Mouse (Mus musculus) liver, embryonic 14.5 days (tissue): Measurements from ENCODE around the gene Wars2. TPM values are rescaled to one million over a fixed set of nuclear protein-coding genes. Genes with fewer than 3 reads are reported as not detected.

Experiments
- ATAC-seq: fragments of 200-750 bp; cut with Nextera tagmentation; 2 replicates; pipeline ENCODE4 v1.8.0; 2017; ENCODE audit warnings: moderate number of reproducible peaks, mild to moderate bottlenecking, moderate library complexity; ENCODE audit not compliant: insufficient read depth
- DNase-seq, 3 experiments: peaks; one replicate each; pipeline ENCODE4 v3.0.0-alpha.2; 2012 to 2013; ENCODE audit warnings: low read depth in 3 of 3, low spot score in 3 of 3
- H3K27ac ChIP-seq: fragments of 300-500 bp; sonication (generic); 2 replicates; pipeline ENCODE4 v1.5.1; 2014; ENCODE audit warnings: moderate library complexity, mild to moderate bottlenecking, control low read depth, inconsistent platforms
- H3K27me3 ChIP-seq: fragments of 300-500 bp; sonication (generic); 2 replicates; pipeline ENCODE4 v1.6.1; 2014; ENCODE audit warnings: mild to moderate bottlenecking, low read length, moderate library complexity; ENCODE audit not compliant: control insufficient read depth, insufficient read depth
- H3K36me3 ChIP-seq: fragments of 300-500 bp; sonication (generic); replicated peaks from 2 replicates; pipeline ENCODE4 v1.6.1; 2014; ENCODE audit warnings: low read depth; ENCODE audit not compliant: control insufficient read depth, insufficient read depth
- H3K4me1 ChIP-seq, 2 experiments: fragments of 200-500 bp in 1 of 2; fragments of 300-500 bp in 1 of 2; sonication (generic) in 1 of 2; replicated peaks; 2 replicates each; pipeline ENCODE4 v1.6.1; 2012 to 2014; ENCODE audit warnings: antibody characterized with exemption in 1 of 2, inconsistent platforms in 1 of 2, low read length in 1 of 2; ENCODE audit not compliant: control insufficient read depth in 2 of 2, insufficient read depth in 2 of 2
- H3K4me2 ChIP-seq: fragments of 300-500 bp; sonication (generic); 2 replicates; pipeline ENCODE4 v1.6.1; 2014; ENCODE audit warnings: low read depth, mild to moderate bottlenecking, control low read depth, moderate library complexity
- H3K4me3 ChIP-seq, 2 experiments: fragments of 200-500 bp in 1 of 2; fragments of 300-500 bp in 1 of 2; sonication (generic) in 1 of 2; 2 replicates each; pipeline ENCODE4 v1.5.1; 2012 to 2014; ENCODE audit warnings: low read depth in 2 of 2, low read length in 2 of 2, mild to moderate bottlenecking in 2 of 2, control low read depth in 1 of 2, inconsistent platforms in 1 of 2, moderate library complexity in 1 of 2; ENCODE audit not compliant: insufficient read depth in 1 of 2
- H3K9ac ChIP-seq: fragments of 300-500 bp; sonication (generic); replicated peaks from 2 replicates; pipeline ENCODE4 v1.6.1; 2014; ENCODE audit warnings: mild to moderate bottlenecking, control low read depth, moderate library complexity
- H3K9me3 ChIP-seq: fragments of 300-500 bp; sonication (generic); 2 replicates; pipeline ENCODE4 v1.6.1; 2016; ENCODE audit warnings: low read length, mixed read lengths; ENCODE audit not compliant: control insufficient read depth
- CTCF ChIP-seq: IDR thresholded peaks from 2 replicates; pipeline ENCODE4 v1.5.1; 2016; ENCODE audit warnings: antibody characterized with exemption, low read depth, control low read depth
- EP300 ChIP-seq: IDR thresholded peaks from 2 replicates; pipeline ENCODE4 v1.6.1; 2016; ENCODE audit warnings: antibody characterized with exemption, low read depth
- WGBS: fragments of 180-500 bp; shearing (Covaris S2); extraction: QIAGEN DNeasy Blood & Tissue Kit; methylation state at CpG from one replicate; pipeline ENCODE4 v1.1.7; 2014; ENCODE audit not compliant: insufficient replicate concordance; 5-methylcytosine and 5-hydroxymethylcytosine counted together
- polyA plus RNA-seq, 2 experiments: library from polyadenylated mRNA; depleted of rRNA in 1 of 2; stranded (reverse) in 1 of 2; unstranded in 1 of 2; fragments of >200 nt; fragmentation: Nextera tagmentation in 1 of 2; extraction: Ambion mirVana in 1 of 2; gene quantifications; 2 replicates each; pipeline versions ENCODE4 v1.2.1 to v1.2.3; 2012 to 2014

Wars2 gene
- polyA plus RNA-seq, 2 experiments: 2.1 to 2.8 TPM

GRCm38 (mm10) chr3:99234319-99234869 is 93.5 kb downstream of the Wars2 start:
- 10% methylated on average over 17 of the region's 17 CpGs for WGBS
- TF ChIP-seq CTCF: no peak
- no peak for TF ChIP-seq EP300
- ATAC-seq: no peak
- Histone ChIP-seq H3K36me3 (no peaks in the 10 kb centered on the region), H3K27ac (no peak overlapping the region), H3K4me3 (no peak overlapping the region; a peak in 1 of 4 replicates), H3K27me3 (peaks cover 61% of the 10 kb centered on the region), H3K4me2 (no peak overlapping the region), H3K4me1 (0 out of 4 replicates have a peak, but pooled peaks cover 0 to 3% of the 10 kb centered on the region in 2 experiments), H3K9ac (no peak overlapping the region), H3K9me3 (no peaks in the 10 kb centered on the region)
- no peak for DNase-seq

DNA sequence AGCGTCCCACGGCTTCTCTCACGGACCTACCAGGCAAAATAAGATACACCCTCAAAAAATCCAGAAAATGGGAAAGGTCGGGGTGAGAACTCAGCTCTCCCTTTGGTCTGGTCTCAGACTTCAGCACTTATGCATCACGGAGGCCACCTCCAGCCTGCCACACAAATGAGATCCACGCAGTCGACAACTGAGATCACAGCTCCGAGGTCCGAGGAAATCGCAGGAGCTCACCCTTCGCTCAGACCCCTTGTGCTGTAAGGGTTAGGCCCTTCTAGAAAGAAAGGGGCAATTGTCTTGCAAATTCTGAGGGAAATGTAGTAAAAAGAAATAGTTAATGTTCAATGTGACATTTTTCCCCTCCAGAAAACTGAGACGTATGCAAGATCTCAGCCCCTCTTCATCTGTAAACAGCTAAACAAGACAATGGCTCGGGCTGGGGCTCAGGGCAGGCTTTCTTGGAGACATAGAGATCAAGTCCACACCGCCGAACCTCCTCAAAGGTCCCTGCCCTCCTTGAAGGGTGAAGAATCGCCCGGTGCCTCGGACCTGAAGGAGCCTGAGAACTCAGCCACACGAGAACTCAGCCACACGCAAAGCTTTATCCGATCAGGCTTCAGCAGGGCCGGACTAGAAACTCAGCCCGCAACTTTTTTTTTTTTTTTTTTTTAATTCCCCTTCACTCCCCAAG is 94.4 kb downstream of the Wars2 start:
- H3K9ac ChIP-seq: no peak overlapping the region
- TF ChIP-seq CTCF: no peak
- TF ChIP-seq EP300: no peak
- H3K27me3 ChIP-seq: peaks cover 69% of the 10 kb centered on the region
- no peak overlapping the region for H3K27ac ChIP-seq
- 4% methylated on average over 23 of the region's 23 CpGs for WGBS
- no peaks in the 10 kb centered on the region for H3K9me3 ChIP-seq
- H3K36me3 ChIP-seq: no peaks in the 10 kb centered on the region
- no peak overlapping the region for H3K4me2 ChIP-seq
- no peak for DNase-seq
- H3K4me3 ChIP-seq: no peak overlapping the region
- ATAC-seq: no peak
- H3K4me1 ChIP-seq: 0 out of 4 replicates have a peak, but pooled peaks cover 0 to 3% of the 10 kb centered on the region in 2 experiments

DNA sequence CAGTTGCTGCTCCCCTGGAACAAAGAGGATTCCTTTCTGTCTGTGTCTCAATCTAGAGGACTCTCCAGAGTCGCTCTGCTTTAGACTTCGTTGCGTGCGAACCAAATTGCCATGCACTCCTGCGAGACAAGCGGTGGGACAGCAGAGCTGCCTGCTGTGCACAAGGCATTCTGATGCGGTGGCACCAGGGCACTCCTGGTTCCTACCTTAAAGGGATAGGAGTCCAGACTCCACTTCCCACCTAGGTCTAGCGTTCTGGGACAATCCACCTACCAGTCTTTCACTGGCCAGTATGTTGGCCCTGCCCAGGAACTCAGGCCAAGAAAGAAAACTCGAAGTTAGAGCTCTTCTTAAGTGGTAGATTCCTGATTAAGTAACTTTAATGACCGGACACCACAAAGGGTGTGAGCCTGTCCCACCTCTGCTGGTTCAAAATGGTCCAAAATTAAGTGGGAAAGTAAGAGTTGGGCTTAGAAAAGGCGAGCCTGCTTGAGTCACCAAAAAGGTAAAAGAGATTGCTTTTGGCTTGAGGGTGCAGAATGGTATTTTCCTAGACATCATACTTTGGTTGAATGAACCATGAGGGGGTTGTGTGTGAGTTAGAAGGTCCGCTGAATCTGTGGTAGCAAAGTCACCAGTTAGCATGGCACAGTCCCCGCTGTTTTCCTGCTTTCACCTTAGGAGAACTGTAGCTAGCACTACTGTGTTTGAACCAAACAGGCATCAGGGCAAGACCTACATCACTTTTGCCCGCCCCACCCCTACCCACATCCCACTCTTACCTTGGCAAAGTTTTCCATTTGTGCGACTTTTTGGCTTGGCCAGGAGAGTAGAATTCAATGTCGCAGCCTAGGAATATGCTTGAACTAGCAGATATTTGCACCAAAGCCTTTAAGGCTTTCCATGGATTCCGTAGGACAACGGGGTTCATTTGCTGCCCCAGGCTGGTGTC is 95.2 kb downstream of the Wars2 start:
- ATAC-seq (no peak), DNase-seq (no peak)
- Histone ChIP-seq H3K4me3 (no peak overlapping the region), H3K9me3 (no peaks in the 10 kb centered on the region), H3K9ac (no peak overlapping the region), H3K27me3 (peaks cover 78% of the 10 kb centered on the region), H3K4me2 (no peak overlapping the region), H3K36me3 (no peaks in the 10 kb centered on the region), H3K4me1 (0 out of 4 replicates have a peak, but pooled peaks cover 0 to 3% of the 10 kb centered on the region in 2 experiments), H3K27ac (no peak overlapping the region)
- WGBS: 7% methylated on average over 18 of the region's 18 CpGs
- TF ChIP-seq EP300 (no peak), CTCF (no peak)

- H3K4me1 ChIP-seq: 0 out of 4 replicates have a peak, but pooled peaks cover 0 to 3% of the 10 kb centered on the region in 2 experiments
- ATAC-seq: no peak
- no peak for DNase-seq
- TF ChIP-seq EP300 (no peak), CTCF (no peak)
- H3K4me3 ChIP-seq: no peak overlapping the region
- WGBS: 13% methylated on average over 1 of the region's 1 CpGs
- H3K36me3 ChIP-seq: no peaks in the 10 kb centered on the region
- H3K9me3 ChIP-seq: no peaks in the 10 kb centered on the region
- peaks cover 90% of the 10 kb centered on the region for H3K27me3 ChIP-seq
- H3K4me2 ChIP-seq: no peak overlapping the region
- no peak overlapping the region for H3K9ac ChIP-seq
- H3K27ac ChIP-seq: no peak overlapping the region
Measured at GRCm38 (mm10) chr3:99238691-99239090, 97.8 kb downstream of the Wars2 start.
